Mouse (Mus musculus) thymus, postnatal 0 days (tissue): Measurements from ENCODE around the gene Slc12a8. TPM values are rescaled to one million over a fixed set of nuclear protein-coding genes. Genes with fewer than 3 reads are reported as not detected.

Experiments used
- DNase-seq: peaks from one replicate; pipeline ENCODE4 v3.0.0-alpha.2; 2015; ENCODE audit warnings: low spot score
- polyA plus RNA-seq: library from polyadenylated mRNA; unstranded; fragments of >200 nt; fragmentation: Nextera tagmentation; extraction: Ambion mirVana; gene quantifications from 2 replicates; pipeline ENCODE4 v1.2.1, GENCODE M21; 2015

The Slc12a8 gene
- polyA plus RNA-seq, 1 experiment from 2014 or later, result 0.48 TPM

- no peak for DNase-seq
These were observed 20.5 kb downstream of the Slc12a8 start for GRCm38 (mm10) chr16:33537499-33538225.

DNA sequence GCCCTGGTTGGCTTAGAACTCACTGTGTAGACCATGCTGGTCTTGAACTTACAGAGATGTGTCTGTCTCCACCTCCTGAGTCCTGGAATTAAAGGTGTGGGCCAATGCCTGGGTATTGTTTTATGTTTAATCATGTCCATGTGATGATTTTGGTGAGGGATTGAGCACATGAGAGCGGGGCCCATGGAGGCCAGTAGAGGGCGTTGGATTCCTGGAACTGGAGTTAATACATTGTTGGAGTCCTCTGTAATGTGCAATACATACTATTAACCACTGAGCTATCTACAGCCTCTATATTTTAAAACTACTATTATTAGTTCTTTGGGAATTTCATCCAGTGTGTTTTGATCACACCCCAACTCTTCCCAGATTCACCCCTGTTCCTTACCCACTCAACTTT lies 27.2 kb downstream of the Slc12a8 start:
- no peak for DNase-seq

DNA sequence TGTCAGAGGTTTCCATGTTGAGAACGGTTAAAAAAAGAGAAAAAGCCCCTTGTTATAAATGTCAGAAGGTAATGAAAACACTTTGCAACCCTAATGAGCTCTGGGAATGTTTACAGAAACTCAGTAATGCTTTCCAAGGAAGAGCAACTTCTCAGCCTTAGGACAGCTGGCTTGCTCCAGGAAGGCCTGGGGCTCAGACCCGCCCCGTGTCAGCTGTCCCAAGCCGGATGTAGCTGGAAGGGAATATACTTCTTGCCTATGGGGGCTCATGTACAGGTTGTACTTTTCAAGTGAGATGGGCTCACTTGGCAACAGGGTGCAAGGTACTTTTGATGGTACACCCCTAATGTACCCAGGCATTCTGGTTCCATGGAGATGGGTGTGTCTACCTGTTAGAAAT lies 28.4 kb downstream of the Slc12a8 start:
- DNase-seq, result no peak

DNA sequence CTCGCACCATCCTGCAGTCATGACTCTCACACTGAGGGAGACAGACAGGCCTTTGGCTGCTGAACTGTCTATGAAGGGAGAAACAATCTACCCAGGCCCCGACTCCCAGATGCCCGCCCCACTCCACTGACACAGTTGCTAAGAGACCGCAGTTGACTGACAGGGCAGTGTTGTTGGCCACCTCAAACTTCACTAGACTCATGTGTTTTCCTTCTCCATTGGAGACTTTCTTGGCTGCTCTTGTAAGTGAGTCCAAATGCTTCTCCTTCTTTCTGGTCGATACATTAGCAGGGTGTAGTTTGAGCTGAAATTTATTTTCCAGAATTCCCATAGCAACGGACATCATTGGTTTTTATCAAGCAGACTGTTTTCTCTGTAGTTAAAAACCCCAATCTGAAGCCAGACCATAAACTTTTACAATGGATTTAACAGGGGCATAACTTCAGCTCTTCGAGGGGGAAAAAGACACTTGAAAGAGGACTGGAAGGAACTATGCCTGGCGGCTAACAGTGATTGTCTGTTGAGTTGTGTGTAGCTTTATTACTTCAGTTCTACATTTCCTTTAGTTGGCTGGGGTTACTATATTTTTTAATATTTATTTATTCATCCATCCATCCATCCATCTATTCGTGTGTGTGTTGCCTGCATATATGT lies 36.7 kb downstream of the Slc12a8 start:
- no peak for DNase-seq

DNA sequence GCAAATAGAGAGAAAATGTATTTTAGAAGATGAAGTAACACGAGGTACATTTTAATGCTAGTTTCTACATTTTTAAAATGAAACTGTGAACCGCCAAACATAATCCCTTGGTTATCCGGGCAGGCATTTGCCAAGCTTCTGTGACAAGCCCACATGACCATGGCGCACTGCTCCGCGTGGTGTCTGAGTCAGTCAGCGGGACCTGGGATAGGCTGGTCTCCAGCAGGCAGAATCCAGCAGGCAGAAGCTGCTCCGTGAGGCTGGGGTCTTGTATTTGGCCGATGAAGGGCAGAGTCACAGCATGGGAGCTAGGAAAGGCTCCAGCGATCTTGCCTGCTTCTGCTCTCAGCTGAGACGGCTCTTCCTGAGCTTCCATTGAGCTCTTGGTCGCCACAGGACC lies 41.0 kb downstream of the Slc12a8 start:
- DNase-seq, result no peak

DNA sequence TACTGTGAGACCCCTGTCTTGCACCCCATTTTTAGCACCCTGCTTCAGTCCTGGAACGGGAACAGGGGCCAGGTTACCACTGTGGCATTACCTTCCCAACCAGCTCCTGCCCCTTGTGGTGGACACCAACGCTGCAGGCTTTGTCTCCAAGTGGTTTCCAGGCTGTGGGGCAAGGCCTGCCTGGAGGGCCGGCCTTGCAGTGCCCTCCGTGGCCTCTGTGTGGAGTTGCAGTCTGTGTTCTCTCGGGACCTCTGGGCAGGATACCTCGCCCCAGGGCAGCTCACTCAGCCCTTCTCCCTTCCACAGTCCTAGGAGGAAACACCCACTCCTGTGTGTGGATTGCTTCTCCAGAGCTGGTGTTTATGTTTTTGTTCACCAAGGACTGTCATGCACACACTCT lies 43.2 kb downstream of the Slc12a8 start:
- DNase-seq, result peak; percentile 68

GRCm38 (mm10) chr16:33561308-33562009 lies 44.3 kb downstream of the Slc12a8 start:
- DNase-seq, result no peak

DNA sequence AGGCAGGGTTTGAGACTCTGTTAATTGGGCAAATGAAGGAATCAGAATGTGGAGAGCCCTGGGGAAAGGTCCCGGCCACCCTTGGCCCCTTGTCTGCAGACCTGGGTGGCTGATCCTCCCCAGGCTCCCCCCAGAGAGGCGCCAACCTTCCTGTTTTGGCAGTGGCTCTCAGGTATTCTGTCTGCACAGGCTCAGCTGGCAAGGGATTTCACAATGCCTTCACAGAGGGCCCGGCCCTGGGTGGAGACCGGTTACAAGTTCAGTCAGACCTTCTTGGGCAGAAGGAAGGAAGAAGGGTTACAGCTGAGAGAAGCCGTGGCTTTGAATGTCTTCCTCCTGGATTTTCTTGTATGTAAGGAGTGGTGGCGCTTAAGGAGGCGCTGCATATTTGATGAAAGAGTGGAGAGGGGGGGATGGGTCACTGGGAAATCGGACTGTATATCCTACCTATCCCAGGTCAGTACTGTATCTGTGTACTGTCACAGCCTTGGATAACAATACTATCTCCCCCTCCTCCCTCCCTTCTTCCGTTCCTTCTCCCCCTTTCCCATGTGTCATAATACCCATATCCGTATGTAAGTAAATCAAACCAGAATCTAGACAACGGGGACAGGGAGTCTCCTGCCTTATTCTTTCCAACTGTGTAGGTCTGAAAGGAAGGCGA lies 45.9 kb downstream of the Slc12a8 start:
- DNase-seq, result no peak

DNA sequence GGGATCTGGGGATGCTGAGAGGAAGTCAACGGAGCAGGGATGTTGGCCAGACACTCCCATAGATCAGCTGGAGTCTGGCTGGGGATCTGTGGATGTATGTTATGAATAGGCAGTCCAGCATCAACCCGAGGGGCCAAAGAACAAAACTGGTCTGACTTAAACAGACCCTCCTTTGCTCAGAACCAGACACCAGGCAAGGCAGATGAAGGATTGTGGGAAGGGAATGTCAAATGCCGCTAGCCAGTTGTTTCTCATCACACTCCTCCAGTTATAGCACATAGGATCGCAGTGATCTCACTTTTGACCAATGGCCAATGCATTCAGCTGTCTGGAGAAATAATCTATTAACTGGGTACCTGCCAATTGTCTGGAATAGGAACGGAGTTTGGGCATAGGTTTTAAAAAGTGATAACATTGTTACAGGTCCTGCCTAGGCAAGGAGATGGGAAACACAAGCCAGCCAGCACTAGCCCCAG lies 46.4 kb downstream of the Slc12a8 start:
- DNase-seq, result no peak

DNA sequence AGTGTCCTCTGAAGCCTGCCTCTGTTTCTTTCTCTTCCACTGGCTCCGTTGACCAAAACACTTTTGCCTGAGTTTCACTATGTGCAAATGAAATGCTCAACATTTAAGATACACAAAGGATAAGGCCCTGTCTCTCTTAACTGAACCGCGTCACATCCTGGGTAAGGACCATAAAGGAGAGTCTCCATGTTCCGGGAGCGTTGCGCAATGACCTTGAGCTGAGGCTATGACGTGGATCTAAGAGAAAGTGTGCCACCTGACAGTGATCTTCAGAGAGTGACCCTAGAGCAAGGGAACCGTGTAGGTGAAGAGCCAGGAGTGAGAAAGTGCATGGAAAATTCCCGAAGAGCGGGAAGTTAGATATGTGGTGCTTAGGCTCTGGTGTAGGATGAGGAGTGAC lies 49.3 kb downstream of the Slc12a8 start:
- no peak for DNase-seq

DNA sequence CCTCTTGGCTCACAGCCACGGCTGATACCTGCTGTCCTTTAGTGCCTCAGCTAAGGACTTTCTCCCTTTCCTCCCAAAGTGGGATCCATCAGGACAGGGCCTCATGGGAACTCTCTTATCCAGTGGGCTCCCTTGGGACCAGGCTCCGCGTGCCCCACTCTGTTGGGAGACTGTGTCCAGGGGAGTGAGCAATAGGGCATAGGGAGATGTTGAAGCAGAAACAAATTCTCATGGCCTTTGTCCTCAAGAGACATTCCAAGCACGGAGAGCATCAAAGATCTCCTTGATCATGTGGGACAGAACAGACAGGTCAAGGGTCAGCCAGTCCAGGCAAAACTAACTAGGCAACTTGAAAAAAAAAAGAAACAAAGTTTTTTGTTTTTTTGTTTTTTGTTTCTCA lies 50.6 kb downstream of the Slc12a8 start:
- no peak for DNase-seq

- DNase-seq, result no peak
These were observed 51.3 kb downstream of the Slc12a8 start for GRCm38 (mm10) chr16:33568269-33569016.

DNA sequence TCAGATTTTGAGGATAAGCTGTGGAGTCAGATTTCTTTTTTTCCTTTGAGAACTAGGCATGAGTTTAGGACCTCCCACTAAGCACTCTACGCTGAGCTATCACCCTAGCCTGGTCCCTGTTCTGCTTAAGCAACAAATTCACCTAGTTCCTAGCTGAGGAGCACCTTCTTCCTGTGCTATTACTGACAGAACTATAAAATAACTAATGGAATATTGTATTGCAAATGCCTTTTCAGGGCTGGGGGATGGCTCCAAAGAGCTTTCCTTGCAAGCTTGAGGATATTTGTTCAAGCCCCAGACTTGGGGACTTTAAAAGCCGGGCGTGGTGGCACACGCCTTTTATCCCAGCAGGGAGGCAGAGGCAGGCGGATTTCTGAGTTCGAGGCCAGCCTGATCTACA lies 55.5 kb downstream of the Slc12a8 start:
- no peak for DNase-seq

GRCm38 (mm10) chr16:33573703-33574102 lies 56.6 kb downstream of the Slc12a8 start:
- DNase-seq, result peak; percentile 15

GRCm38 (mm10) chr16:33575728-33576127 lies 58.6 kb downstream of the Slc12a8 start:
- DNase-seq, result no peak

- DNase-seq, result no peak
These were observed 59.4 kb downstream of the Slc12a8 start for GRCm38 (mm10) chr16:33576271-33577189.

DNA sequence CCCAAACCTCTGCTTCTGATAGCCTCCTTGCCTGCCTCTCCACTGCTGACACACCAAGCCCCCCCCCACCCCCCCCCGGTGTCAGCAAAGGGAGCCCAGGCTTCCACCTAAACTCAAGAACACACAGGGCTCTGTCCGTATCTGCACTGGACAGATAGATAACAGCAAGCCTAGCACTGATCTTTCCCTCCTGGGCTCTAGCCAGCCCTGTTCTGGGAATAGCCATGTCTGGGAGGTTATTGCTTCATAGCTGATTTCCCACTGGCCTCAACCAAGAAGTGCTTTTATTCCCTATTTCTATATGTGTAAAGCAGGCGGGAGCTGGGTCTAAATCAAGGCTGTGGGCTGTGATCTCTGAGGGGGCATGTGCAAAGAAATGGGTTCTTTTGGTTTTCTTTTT lies 61.3 kb downstream of the Slc12a8 start:
- DNase-seq, result no peak

- DNase-seq, result no peak
These were observed 63.2 kb downstream of the Slc12a8 start for GRCm38 (mm10) chr16:33580331-33580730.

- DNase-seq, result no peak
These were observed 63.7 kb downstream of the Slc12a8 start for GRCm38 (mm10) chr16:33580736-33581241.

DNA sequence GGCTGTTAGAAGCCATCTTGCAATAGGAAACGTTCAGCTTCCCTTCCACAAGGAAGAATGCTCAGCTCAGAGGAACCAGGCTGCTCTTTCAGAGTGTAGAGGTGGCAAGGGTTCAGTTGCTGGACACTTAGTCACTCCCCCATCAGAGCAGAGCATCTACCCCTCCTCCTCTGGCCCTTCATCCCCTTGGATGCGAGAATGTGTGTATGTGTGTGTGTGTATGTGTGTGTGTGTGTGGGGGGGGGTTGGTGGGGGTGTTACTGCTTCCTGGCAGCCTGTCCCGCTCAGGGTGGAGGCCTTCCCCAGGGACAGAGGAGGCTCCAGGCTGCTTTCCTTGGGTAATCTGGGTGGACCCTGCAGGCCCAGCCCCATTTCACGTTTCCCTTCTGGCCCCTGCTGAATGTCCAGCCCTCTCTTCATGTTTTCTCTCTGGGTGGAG lies 64.6 kb downstream of the Slc12a8 start:
- DNase-seq, result no peak
